Mouse (Mus musculus) retina, embryonic 14.5 days (tissue): ENCODE measurements at regions not wholly inside any gene's neighbourhood (a gene's known extent, or its start where the extent isn't known, plus 50 kb on each side); places are given as distances from the start of the nearest gene placed in this dataset.
A peak's percentile ranks its signal among the peaks of the same experiment; 100 is the strongest.

Source experiments
- DNase-seq: peaks from one replicate; pipeline ENCODE4 v3.0.0-alpha.2; 2015; ENCODE audit warnings: low spot score

DNA sequence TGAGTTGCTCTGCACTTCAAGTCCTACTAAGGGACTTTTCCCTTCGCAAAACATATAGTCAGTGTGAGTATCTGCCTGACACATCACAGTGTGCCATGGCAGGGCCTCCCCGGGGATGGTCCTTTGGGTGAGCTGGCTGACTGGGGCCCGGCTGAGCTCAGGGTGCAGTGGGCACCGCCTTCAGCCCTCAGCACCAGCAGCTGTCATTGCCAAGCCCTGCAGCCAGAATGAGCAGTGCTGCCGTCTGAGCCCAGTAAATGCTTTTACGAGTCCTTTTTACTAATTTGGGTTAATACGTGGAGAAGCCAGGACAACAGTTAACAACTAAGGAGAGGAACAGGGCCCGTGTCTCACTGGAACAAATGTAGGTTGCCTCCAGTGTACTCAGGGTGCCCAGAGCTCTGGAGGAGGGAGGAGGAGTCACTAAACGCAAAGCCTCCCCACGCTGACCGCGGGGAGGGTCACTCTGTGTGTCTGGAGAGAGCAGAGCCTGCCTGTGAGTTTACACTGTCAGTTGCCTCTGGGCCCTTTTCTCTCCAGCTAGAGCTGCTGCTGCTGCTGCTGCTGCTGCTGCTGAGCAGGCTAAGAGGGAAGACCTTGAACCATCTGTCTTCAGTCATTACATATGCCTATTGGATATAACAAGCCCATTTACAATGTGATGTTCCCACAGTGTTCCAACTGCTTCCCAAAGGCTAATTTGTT, 60.1 kb upstream of the Vps8 start:
- peak; percentile 58 for DNase-seq

DNA sequence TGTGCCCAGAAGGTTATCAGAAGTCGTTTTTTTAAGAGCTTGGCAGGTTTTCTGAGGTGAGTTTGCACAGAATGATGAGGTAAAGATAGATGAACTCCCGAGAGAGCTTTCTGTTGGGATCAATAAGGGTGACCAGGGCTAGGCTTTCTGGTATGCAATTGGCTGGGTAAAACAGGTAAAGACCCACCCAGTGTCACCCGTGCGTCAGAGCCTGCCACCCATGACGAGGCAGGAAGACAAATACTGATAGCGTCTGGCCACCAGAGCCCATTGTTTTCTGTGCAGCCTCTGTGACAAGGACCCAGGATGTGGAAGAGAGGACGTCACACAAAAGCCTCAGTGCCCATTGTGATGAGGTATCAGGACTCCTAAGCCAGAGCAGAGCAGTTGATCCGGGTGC, 58.0 kb upstream of the Vps8 start:
- no peak for DNase-seq

- peak; percentile 60 for DNase-seq
Observed at GRCm38 (mm10) chr16:21367449-21367848, 55.5 kb upstream of the Vps8 start.

DNA sequence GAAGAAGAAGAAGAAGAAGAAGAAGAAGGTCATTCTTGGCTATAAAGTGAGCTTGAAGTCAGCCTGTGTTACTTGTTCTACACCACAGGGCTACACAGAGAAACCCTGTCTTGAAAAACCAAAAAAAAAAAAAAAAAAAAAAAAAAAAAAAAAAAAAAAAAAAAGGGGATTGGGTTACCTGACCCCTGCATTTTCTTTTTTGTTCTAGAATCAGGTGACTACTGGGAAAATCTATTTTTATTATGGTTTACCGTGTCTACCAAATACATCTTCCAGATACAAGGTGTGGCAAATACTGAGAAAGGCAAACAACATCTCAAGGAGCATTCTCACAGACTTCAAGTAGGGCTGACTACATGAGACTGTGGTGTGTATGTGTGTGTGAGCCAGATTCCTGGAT, 54.1 kb upstream of the Vps8 start:
- DNase-seq: no peak

GRCm38 (mm10) chr16:21369569-21370512, 53.1 kb upstream of the Vps8 start:
- DNase-seq: no peak
